Mouse (Mus musculus) cerebellum, adult 18-20 months (tissue): ENCODE data around the gene Rplp2.

Experiments
- DNase-seq, 2 experiments: peaks; one replicate each; pipeline ENCODE4 v3.0.0; 2021

Gene Rplp2

GRCm38 (mm10) chr7:141468164-141468521, 21.0 kb downstream of the Rplp2 start:
- no peak for DNase-seq

GRCm38 (mm10) chr7:141468522-141469211, 21.5 kb downstream of the Rplp2 start:
- peak; percentile 56 to 69 for DNase-seq

- no peak for DNase-seq
Measured at GRCm38 (mm10) chr7:141469352-141469751, 22.2 kb downstream of the Rplp2 start.

DNA sequence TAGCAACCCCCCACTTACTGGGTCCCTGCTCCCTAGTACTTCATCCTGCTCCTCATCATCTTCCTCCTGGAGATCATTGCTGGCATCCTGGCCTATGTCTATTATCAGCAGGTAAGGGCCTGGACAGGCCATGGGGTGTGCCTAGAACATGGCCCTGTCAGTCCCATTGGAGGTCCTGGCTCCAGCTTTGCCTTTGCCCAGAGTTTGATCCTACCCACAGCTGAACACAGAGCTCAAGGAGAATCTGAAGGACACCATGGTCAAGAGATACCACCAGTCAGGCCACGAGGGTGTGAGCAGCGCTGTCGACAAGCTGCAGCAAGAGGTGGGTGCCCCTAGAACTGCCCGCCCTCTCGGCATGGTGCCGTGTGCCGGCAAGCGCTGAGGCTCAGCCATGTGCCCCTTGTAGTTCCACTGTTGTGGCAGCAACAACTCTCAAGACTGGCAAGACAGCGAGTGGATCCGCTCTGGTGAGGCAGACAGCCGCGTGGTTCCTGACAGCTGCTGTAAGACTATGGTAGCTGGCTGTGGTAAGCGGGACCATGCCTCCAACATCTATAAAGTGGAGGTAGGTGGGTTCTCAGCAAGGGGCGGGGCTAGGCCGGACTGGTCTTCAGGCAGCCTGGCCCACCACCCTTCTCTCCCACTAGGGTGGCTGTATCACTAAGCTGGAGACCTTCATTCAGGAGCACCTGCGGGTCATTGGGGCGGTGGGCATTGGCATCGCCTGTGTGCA, 22.9 kb downstream of the Rplp2 start:
- DNase-seq = peak; percentile 19 to 22

- DNase-seq = peak in 1 of 2 experiments; percentile 4
Measured at GRCm38 (mm10) chr7:141470637-141470944, 23.4 kb downstream of the Rplp2 start.

- no peak for DNase-seq
Measured at GRCm38 (mm10) chr7:141471236-141471635, 24.1 kb downstream of the Rplp2 start.

- no peak for DNase-seq
Measured at GRCm38 (mm10) chr7:141472226-141472625, 25.1 kb downstream of the Rplp2 start.

DNA sequence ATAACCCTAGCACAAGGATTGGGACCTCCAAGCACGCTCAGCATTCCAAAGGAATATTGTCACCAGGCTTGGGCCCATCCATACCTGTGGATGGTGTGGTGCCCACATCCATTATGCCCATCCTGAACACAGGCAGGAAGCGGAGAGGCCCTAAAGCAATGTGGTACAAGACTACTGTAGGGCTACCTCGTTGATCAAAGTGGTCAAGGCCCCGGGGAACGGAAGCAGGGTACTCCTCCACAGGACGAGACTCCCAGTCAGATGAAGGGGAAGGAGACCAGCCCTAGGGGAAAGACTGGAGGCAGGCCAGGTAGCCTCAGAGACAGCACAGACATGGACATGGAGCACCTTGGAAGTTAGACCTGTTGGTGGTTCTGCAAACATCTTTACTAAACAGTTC, 25.6 kb downstream of the Rplp2 start:
- no peak for DNase-seq

GRCm38 (mm10) chr7:141474160-141474559, 27.0 kb downstream of the Rplp2 start:
- no peak for DNase-seq

DNA sequence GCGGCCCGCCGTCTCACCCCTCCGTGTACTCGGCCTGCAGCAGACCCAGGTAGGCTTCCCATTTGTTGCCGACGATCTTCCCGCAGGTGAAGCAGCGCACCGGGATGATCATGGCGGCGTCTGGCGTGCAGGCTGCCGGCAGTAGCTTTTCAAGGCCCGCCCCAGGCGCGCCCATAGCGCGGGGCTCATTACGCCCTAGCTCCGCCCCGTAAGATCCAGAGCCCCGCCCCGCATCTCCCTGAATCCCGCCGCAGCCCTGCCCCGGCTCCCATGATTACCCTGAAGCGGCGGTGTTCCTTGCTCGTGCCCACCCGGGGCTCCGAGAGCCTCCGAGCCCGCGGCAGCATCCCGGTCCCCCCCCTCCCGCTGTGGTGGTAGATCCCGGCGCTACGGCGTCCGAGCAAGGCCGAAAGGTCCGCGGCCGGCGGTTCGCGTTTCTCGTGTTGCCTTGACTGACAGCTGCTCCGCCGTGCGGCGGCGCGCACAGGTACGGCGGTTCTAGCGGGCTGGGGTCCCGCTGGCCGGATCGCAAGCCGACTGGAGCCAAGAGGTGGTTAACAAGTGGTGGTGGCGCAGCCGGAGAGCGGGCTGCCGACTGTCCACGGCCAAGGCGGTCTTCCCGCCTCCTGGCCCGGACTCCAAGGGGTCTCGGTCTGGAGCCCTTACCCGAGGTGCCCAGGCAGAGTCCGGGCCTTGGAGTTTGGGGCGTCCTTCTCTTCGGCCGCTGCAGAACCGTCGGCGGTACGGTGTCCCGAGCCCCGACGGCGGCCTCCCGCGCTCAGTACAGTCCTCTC, 28.0 kb downstream of the Rplp2 start, which contains the start of the genes Polr2l and Tspan4:
Polr2l (minus strand) TSS at position 122 of the 794 bp plus-strand sequence.
Tspan4 (plus strand) TSS at position 230 of the 794 bp plus-strand sequence.
- DNase-seq = peak; percentile 80 to 90

DNA sequence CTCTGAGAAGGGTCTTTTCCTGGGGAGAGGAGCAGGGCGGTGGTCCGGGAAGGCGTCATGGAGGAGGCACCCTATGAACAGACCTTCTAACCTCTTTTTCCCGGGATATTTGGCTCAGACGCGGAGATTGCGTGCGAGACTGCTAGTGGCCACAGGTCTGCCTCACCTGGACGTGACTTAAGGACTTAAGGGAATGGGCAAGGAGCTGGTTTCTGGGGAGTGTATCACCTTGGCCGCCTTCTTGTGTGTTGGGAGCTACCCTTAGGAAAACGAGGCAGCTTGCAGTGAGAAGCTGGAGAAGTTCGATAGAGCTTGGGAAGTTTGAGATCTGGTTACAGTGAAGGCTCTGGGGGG, 28.6 kb downstream of the Rplp2 start:
- DNase-seq = no peak

- DNase-seq = peak in 1 of 2 experiments; percentile 52
Measured at GRCm38 (mm10) chr7:141476226-141476980, 29.2 kb downstream of the Rplp2 start.

DNA sequence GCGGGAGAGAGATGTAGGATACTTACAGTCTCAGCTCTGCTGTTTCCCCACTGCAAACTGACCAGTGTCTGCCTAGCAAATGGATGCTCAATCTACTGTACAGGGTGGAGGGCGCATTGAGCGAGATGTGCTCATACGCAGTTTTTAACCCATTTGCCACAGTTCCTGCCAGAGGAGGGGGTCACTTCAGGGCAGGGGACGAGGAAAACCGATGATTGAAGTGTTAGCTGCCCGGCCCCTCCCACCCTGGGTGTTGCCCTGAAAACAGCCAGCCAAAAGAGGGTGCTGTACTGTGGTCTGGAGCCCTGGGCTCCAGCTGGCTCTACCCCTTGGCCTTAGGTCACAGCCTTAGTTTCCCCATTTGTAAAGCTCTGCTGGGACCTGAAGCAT, 29.8 kb downstream of the Rplp2 start:
- no peak for DNase-seq

DNA sequence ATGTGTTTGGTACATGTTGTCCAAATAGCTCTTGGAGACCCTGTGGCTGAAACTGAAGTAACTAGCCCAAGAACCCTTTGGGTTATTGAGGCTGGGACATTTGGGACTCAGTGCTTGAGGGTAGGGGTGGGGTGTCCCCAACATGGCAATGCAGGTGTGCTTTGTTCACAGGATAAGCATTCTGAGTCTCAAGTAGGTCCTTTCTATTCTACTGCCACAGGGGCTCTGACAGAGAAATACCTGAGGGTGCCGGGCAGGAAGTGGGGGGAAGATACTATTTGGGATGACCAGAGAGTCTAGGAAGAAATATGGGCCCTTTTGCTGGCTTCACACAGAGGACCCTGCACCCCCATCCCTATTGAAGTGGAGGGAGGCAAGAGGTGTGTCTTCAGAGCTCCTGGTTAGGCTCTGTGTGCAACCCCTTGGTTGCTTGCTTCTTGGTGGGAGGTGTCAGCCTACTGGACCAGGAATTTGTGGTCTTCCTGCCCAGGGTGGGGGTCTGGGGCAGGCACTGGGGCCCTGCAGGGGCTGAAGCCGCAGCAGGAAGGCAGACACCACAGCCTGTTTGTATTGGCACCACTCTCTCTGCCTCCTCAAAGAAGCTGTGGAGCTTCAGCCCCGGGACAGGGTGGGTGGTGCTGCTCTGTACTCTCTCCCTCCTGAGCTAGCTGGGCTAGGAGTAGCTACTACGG, 30.6 kb downstream of the Rplp2 start:
- DNase-seq = no peak

- DNase-seq = no peak
Measured at GRCm38 (mm10) chr7:141478270-141478748, 31.1 kb downstream of the Rplp2 start.

DNA sequence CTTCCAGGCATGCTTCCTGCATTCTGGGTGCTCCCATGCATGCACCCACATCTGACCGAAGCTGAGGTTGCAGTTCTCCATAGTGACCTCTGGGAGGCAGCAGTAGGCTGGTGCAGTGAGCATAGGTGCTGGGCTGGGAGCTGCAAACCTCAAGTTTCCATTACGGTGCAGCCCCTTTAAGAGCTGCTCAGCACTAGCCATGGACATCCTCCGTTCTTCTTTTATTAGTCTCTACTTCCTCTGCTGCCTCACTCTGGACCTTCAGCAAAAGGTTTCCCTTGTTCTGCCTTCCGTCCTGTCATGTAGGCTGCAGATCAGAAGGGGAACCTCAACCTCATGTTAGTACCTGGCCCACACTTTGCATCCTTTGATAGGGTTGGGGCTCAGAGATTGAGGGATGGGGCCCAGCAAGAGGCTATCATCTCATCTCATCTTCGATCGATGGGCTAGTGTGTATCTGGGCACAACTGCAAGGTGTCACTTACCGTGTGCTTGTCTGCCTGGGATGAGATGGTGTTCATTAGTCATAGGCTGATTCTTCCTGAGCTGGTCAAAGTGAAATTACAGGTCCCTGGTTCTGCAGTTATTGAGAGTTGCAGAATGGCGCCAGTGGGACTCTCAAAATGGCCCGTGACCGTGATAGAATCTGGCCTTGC, 33.8 kb downstream of the Rplp2 start:
- DNase-seq = peak; percentile 87

- peak; percentile 68 to 79 for DNase-seq
Measured at GRCm38 (mm10) chr7:141481498-141482401, 34.6 kb downstream of the Rplp2 start.

- DNase-seq = peak; percentile 55 to 65
Measured at GRCm38 (mm10) chr7:141482531-141483024, 35.4 kb downstream of the Rplp2 start.

- DNase-seq = no peak
Measured at GRCm38 (mm10) chr7:141483114-141483653, 36.0 kb downstream of the Rplp2 start.
